Mouse (Mus musculus): ENCODE measurements at regions not wholly inside any gene's neighbourhood (a gene's known extent, or its start where the extent isn't known, plus 50 kb on each side); places are given as distances from the start of the nearest gene placed in this dataset.
A peak's percentile ranks its signal among the peaks of the same experiment; 100 is the strongest.

DNA sequence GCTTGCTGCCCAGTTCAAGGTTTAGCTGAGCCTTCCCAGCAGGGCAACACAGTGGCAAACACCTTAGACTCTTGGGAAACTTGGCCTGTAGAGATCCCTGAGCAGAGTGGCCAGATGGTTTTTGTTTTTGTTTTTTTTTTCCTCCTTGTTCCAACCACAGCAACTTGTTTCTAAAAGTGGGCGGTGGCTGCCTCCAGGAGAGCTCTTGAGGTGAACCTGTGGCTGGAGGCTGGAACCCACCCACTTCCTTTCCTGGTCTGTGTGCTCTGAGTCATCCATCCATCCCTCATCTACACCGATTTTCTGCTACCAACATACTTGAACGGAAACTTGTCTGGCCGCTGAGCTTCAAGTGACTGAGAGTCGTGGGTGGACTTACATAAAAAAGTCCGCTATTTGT is 107.4 kb upstream of the Fut8 start:
- TF ChIP-seq CTCF (IDR thresholded peaks at IDR 0.05), result no peak
- TF ChIP-seq EP300 (IDR thresholded peaks at IDR 0.05), result peak; percentile 71
